Mouse (Mus musculus): Measurements from ENCODE around the gene Kcnj10.

Kcnj10 gene

DNA sequence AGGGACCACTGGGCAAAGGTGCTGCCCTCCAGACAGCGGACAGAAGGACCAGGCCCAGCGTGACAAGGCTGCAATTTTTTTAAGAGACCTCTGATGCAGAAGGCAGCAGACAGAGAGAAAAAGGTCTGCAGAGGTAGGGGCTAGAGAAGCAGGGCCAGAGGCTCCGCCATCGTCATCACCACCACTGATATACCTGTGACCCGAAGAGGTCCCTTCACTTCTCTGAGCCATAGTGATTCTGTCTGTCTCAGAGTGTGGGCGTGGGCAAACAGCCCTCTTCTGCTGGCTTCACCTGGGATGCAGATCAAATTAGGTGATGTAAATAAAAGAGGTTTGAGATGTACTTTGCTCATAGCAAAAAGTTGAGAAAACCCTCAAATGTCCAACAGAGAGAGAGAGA lies 11.4 kb upstream of the Kcnj10 start:
- no peak for DNase-seq (ENCODE audit: low spot score in 2 of 2)

DNA sequence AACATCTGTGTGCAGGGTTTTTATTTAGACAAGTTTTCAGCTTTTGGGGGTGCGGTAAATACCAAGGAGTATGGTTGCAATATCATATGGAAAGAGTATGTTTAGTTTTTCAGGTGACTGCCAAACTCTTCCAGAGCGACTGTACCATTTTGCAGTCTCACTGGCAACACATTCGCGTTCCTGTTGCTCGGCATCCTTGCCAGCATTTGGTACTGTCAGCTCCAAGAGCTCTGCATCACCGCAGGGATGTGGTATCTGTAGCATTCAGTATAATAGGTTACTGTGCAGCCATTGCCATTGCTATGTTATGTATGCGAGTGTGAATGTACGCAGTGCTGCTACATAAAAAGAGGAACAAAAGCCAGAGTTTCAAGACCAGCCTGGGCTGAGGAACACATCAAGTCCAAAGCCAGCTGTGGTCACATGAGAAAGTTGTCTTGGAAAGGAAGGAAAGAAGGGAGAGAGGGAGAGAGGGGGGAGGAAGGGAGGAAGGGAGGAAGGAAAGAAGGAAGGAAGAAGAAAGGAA lies 9.5 kb upstream of the Kcnj10 start:
- no peak for DNase-seq (ENCODE audit: low spot score in 2 of 2)

DNA sequence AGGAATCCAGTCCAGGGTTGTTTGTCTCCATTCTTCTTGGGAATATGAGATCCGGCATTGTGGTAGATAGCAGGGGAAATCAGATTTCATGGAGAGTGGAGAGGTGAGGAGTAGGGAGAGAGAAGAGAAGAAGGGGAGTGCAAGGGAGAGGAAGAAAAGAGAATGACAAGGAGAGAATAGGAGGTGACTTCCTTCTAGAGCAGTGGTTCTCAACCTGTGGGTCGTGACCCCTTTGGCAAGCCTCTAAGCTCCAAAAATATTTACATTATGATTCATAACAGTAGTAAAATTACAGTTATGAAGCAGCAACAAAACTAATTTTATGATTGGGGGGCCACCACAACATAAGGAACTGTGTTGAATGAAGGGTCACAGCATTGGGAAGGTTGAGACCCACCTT lies 8.1 kb upstream of the Kcnj10 start:
- no peak for DNase-seq (ENCODE audit: low spot score in 2 of 2)

DNA sequence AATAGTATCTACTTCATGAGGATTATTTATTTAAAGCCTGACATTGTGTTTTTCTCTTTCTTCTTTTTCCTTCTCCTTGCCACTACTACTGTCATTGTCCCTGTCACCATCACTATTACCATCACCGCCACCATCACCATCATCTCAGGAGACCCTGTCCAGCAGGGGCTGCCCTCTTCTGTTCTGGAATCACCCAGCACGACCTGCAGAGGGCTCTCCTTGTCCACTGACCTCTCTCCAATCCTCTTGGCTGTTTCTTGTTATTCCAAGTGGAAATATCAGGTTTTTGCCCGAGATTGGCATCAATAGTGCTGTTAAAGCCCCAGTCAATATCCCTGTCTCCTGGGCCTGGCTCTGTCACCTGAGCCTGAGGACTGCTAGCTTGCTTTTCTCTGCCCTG lies 7.5 kb upstream of the Kcnj10 start:
- no peak for DNase-seq (ENCODE audit: low spot score in 2 of 2)

DNA sequence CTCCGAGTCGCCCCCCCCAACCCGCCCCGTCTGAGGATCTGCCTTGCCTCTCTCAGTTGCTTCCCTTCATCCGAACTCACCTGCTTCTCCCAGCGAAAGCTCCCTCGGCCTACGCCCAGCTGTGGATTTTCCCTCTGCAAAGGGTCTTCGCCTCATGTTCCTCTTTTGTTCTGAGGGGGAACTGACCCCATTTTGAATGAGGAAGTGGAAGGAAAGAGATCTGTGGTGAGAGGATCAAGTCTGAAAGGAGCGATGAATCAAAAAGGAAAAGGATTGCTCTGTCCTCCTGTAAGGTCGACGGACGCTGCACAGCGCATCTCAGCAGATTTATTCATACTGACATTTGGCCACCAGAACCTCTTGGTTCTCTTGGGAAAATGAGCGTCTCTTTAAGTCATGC lies 5.2 kb upstream of the Kcnj10 start:
- no peak for DNase-seq (ENCODE audit: low spot score in 2 of 2)

DNA sequence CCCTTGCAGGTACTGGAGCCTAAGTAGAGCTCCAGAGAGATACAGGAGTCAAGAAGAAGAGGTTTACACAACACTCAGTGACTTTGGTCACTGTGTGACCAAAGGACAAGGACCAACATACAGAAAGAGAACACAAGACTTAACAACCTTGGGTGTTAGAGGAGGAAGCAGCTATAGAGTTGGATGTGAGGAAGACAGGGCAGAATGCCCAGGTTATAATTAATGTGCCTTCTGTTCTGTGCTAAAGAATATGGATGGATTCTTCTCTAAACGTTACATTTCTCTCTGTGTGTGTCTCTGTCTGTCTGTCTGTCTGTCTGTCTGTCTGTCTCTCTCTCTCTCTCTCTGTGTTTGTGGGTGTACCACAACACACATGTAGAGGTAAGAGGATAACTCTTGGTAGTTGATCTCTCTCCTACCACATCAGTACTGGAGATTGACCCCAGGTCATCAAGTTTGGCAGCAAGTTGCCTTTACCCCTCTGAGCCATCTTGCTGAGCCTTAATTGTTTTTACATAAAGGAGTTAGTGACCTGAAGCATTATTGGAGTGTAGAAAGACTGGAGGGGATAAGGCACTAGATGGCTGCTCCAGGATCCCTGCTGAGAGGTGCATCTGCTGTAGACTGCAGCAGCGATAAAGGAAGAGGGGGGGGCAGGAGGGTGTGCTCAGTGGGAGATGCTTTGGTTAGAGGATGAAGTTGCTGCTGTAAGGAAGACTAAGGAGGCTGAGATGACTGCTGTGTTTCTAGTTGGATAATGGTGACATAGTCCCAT lies 3.4 kb upstream of the Kcnj10 start:
- DNase-seq (ENCODE audit: low spot score in 2 of 2) = no peak

DNA sequence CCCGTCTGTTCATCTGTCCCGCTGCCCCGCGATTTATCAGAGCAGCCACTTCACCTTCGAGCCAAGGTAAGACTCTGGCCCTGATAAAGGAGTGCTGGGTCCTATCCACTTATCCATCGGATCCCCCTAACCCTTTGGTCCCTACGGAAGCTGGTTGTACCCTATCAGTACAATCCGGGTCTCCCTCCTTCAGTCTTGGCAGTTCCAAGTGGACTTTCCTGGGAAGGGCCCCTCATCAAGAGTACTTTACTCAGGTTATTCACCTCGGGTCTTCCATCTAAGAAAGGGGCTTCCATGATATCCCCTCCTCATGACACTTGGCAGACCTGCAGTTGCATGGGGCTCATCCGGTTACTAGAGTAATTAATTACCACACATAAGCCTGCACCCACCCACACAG lies 376 bp downstream of the Kcnj10 start:
- no peak for DNase-seq (ENCODE audit: low spot score in 2 of 2)

DNA sequence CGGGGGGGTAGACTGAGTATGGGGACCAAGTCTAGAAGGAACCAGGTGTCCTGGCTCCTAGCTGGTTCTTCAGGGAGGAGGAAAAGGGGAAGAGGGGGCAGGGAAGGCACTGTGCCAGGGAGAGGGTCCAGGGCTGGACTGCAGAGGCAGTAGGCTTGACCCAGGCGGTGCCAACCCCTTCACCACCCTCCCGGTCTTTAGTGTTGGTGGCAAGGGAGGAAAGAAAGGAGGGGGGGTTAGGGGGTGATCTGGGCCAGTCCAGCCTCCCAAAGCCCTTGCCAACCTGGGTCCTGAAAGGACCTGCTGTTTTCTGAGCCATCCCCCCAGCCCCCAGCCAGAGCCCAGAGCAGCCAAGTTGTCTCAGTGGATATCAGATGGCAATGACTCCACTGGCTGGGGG lies 1.7 kb downstream of the Kcnj10 start:
- no peak for DNase-seq (ENCODE audit: low spot score in 2 of 2)

DNA sequence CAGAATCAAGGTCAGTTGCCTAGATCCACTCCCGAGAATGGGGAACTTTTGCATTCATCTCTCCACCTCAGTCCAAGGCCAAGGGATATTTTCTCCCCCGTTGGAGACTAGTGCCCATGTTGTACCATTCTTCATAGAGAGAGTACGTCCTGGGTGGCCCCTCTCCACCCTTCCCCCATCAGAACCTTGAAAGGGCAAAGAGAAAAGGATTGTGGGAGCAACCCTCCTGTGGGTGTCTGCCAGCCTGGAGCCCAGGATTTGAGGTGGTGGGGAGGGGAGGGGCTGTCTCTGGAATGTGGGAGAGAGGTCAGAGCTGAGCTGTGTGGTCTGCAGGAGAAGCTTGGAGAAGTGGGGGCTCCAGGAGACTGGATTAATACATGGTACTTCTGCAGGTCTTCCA lies 2.9 kb downstream of the Kcnj10 start:
- DNase-seq (ENCODE audit: low spot score in 2 of 2) = no peak

DNA sequence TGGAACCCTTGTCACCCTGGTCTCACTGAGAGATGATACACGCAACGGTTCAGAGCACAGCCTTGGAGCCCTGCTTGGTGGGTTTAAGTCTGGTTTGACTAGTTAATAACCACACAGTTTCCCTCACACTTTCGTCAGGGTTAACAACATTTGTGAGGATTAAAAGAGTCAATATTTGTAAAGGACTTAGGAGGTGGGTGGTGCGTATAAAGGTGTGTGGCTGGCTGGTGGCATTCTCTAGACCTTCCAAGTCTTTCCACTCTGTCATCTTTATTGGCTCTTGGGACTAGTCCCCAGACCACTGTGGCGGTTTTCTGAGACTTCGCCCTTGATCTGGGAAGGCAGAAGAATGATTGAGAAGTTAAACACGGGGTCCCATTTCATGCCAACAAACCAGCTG lies 3.8 kb downstream of the Kcnj10 start:
- no peak for DNase-seq (ENCODE audit: low spot score in 2 of 2)

DNA sequence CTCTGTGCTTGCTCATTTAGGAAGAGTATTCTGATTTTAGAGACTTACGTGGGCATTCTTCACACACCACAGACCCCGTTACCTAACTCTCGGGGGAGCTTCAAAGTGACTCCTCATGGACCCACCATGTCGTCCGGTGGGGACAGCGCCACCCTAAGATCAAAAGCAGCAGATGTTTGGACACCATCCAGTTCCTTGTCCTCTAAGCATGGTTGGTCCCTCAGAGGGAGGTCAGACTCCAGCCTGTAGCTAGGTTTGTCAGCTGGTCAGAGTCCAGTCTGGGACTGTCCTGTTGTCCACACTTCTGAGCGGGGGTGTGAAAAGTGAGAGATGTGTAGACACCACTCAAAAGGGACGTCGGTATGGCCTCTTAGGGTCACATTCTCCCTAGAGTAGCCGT lies 5.7 kb downstream of the Kcnj10 start:
- DNase-seq (ENCODE audit: low spot score in 2 of 2) = no peak

DNA sequence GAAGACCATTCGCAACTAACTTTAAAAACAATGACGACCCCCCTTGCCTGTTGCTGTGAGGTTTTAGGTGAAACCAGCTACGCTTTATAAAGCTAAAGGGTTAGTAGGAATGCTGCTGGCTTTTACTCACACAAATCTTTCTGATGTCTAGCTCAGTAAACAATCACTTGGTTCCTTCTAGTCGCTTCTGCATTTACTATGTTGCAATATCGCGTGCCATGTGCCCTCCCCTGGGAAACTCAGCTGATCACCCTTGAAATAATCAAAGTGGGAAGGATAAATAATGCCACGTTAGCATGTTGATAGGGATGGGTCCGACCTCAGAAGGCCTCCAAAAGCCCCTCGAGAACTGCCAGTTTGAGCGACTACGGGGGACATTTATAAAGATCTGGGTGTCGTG lies 6.4 kb downstream of the Kcnj10 start:
- DNase-seq (ENCODE audit: low spot score in 2 of 2) = no peak

DNA sequence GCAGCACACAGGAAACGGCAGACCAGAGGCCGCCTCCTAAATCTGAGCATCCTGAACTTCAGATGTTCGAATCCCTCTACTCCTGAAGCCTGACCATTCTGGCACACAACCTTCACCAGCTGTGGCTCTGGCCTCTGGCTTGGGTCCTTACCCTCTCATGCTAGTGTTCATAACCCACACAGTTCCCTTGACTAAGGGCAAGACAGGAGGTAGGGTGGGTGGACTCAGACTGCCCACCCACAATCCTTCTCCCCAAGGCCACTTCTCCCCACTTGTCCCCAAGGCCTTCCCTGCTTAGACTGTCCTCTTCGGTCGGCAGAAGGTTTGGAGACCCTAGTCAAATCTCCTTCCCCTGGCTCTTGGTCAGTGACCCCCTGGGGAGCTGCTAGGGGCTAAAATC lies 8.5 kb downstream of the Kcnj10 start:
- DNase-seq (ENCODE audit: low spot score in 2 of 2) = no peak

DNA sequence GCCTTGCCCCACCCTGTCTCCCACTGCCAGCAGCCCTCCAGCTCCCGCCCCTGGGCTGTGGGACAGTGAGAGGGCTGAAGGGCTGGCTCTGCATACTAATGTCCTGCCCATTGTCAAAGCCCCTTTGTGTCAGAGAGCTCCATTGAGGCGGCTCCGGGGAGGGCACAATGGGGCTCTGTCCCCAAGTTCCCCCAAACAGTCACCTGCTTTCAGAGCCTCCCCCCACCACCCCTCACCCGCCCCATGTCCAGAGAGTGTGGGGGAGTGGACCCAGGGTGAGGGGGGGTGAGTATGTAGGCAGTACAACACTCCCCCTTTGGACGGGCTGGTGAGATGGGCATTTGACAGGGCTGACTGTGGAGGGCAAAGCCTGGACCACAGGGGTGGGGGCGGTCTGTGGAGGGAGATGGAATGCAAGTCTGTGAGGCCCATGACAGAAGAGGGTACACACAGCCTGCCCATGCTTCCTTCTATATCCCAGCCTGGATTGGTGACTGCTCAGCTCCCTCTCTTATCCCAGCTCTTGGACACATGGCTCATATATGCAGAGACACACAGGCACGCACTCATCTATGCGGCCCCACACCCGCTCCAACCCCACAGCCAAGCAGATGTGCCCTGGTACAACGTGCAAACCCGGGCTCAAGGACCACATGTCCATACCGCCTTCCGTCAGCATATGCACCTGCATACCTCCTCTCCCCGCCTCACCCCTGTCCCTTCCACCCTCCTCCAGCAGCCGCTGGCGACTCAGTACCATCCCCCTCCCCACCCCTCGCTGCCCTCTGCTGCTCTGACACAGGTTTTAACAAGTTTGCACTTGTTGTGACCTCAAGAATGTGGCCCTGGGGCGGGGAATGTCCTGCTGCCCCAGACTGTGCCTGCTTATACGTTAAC lies 9.2 kb downstream of the Kcnj10 start:
- DNase-seq (ENCODE audit: low spot score in 2 of 2) = no peak

DNA sequence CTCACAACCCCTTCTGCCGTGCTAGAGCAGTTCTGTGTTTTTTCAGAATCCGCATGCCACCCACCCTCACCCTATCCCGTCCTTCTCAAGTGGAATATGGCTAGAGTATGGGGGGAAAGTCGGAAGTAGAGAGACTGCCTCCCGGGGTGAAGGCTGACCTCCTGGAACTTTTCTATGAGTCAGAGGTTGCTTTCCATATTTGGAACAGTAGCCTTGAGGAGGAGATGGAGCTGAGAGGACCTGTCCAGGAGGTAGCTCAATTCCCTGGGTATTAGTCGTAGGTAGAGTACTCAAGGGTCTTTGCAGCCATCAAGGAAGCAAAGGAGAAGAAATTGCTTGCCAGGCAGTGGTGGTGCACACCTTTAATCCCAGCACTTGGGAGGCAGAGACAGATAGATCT lies 11.0 kb downstream of the Kcnj10 start:
- no peak for DNase-seq (ENCODE audit: low spot score in 2 of 2)

DNA sequence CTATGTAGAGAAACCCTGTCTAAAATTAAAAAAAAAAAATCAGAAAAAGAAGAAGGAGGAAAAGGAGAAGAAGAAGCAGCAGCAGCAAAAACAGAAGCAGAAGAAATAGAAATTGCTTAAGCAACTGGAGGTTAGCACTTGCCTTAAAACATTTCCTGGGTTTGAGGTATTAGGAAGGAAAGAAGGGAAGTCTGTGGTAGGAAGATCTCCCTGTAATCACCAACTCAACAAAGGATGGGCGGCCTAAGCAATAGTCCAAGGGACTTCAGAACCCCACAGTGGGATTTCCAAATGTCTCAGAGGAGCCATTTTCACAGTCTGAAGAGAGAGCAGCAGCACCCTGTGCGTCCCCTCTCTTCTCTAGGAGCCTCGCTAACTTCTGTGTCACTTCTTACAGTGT lies 11.4 kb downstream of the Kcnj10 start:
- DNase-seq (ENCODE audit: low spot score in 2 of 2) = no peak

DNA sequence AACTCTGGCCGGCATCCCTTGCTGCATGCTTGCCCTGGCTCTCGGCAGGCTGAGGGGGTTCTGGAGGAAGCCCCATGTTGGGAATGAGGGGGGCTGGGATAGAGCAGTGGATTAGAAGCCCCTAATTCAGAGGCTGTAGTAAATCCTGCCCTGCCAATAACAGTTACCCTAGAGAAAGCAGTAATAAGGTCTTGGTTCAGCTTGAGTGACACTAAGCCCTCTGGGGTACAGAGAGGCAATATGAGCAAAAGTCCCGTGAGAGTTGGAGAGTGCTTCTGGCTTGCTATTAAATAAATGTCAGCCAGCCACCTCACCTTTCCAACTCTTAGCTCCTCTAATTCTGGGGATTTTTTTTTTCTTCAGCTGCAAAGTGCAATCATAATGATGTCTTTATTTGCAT lies 14.3 kb downstream of the Kcnj10 start:
- DNase-seq (ENCODE audit: low spot score in 2 of 2) = no peak

DNA sequence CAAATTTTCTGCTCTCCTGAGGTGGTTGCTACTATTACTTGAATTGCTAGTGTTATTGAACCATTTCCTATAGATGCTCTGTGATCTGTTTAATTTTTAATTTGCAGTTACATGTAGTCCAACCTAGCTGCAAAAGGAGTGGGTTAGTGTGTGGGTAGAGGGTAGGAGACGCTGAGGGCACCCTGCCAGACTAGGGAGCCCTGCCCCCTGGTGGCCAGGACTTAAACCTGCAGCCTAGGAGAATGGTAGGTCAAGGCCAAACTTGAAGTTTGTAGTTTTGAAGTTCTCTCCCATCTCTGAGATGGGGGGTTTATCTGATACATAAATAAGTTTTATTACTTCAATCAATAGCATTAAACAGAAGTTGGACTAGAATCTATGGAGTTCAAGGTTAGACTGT lies 16.5 kb downstream of the Kcnj10 start:
- peak in 1 of 2 experiments; percentile 49 for DNase-seq (ENCODE audit: low spot score in 2 of 2)

DNA sequence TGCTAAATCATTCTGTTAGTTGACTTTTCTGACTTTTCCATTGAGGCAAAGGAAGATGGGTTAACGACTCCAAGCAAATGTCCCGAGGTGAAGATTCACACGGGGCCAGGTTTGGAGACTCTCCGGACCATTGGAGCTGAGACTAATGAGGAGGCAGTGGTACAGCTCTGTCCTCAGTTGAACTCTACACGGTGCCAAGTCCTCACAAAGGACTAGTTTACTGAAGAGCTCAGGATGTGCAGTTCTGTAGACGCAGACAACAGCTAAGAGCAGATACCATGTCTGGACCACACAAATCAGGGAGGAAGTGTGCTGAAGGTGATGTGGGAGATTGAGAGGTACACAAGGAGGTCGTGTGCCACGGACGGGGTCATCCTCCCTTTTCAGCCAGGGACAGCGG lies 17.3 kb downstream of the Kcnj10 start:
- no peak for DNase-seq (ENCODE audit: low spot score in 2 of 2)

DNA sequence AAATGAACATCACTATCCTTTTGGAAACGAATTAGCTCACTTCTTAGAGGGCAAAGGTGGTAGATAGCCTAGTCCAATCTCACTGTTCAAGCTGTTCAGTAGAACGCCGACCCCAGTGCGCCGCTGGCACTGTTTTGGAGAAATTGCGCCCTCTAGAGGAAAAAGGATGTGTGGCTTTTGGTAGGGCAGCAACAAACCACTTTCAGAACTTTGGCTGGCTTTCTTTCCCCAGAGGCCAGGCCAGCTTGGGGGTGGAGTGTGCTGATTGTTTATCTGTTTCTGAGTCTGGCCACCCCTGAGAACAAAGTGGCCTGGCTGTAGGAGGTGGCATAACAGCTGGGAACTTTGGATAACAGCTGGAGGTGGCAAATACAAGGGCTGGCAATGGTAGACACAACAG lies 23.7 kb downstream of the Kcnj10 start:
- DNase-seq (ENCODE audit: low spot score in 2 of 2) = peak in 1 of 2 experiments; percentile 28

DNA sequence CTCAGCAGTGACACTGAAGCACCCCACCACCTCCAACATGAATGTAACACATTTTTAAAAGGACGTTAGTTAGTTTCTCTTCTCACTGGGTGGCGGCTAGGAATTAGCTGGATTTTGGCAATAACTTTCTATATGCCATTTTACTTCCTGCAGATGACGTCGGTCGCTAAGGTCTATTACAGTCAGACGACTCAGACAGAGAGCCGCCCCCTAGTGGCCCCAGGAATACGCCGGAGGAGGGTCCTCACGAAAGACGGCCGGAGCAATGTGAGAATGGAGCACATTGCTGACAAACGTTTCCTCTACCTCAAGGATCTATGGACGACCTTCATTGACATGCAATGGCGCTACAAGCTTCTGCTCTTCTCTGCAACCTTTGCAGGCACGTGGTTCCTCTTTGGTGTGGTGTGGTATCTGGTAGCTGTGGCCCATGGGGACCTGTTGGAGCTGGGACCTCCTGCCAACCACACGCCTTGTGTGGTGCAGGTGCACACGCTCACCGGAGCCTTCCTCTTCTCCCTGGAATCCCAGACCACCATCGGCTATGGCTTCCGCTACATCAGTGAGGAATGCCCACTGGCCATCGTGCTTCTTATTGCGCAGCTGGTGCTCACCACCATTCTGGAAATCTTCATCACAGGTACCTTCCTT lies 27.9 kb downstream of the Kcnj10 start:
- peak; percentile 30 to 56 for DNase-seq (ENCODE audit: low spot score in 2 of 2)

DNA sequence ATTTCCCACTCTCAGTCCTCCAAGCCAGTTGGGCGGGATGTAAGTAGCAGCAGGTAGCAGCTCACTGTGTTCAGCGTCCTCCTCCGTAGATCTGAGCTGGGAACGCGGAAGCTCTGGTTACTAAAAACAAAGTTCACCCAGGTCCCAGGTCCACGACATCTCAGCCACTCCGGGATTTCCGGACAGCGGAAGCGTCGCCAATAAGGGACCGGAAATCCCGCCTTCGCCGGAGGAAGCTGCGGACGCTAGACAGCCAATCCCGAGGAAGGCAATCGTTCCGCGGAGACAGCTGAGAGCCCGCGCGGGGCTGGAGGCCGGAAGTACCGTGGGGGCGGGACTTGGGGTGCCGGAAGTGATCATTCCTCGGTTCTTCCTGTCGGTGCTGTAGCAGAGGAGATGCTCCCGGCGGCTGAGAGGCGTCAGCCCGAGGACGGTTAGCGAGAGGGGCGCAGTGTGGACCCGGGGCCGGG lies 35.2 kb downstream of the Kcnj10 start, which contains the start of gene Pigm:
Gene Pigm, plus strand, starts transcription at position 349 of the 470 bp plus-strand sequence.
- peak; percentile 94 to 97 for DNase-seq (ENCODE audit: low spot score in 2 of 2)

Data from spleen, postnatal 14 days (tissue).